Mouse (Mus musculus) lung, embryonic 15.5 days (tissue): ENCODE data around the gene Ppp1r13b. TPM values are rescaled to one million over a fixed set of nuclear protein-coding genes. Genes with fewer than 3 reads are reported as not detected.

ENCODE experiments used
- polyA plus RNA-seq: library from polyadenylated mRNA; unstranded; fragments of >200 nt; fragmentation: Nextera tagmentation; extraction: Ambion mirVana; gene quantifications from 2 replicates; pipeline ENCODE4 v1.2.1, GENCODE M21; 2015

Ppp1r13b gene
- polyA plus RNA-seq, 1 experiment from 2014 or later, result 25.6 TPM

Other genes with a start within 250 kb of the Ppp1r13b start
- 252 and 268 TPM in 2 replicates for gene Ckb, start 235.8 kb downstream of the Ppp1r13b start, polyA plus RNA-seq
- gene Trmt61a, start 230.0 kb downstream of the Ppp1r13b start, polyA plus RNA-seq, result 11.1 and 13.7 TPM in 2 replicates
- gene Bag5, start 194.9 kb downstream of the Ppp1r13b start, polyA plus RNA-seq, result 49.4 and 52.2 TPM in 2 replicates
- 43.7 and 47.9 TPM in 2 replicates for gene Apopt1, start 194.8 kb downstream of the Ppp1r13b start, polyA plus RNA-seq
- gene Klc1, start 149.3 kb downstream of the Ppp1r13b start, polyA plus RNA-seq, result 89.8 and 95.9 TPM in 2 replicates
- gene Xrcc3, start 94.2 kb downstream of the Ppp1r13b start, polyA plus RNA-seq, result 7.9 and 8.7 TPM in 2 replicates
- gene Zfyve21, start 93.9 kb downstream of the Ppp1r13b start, polyA plus RNA-seq, result 108 and 113 TPM in 2 replicates
- gene Atp5mpl, start 58.9 kb upstream of the Ppp1r13b start, polyA plus RNA-seq, result 634 and 662 TPM in 2 replicates
- gene Tdrd9, start 63.4 kb upstream of the Ppp1r13b start, polyA plus RNA-seq, result 0.06 TPM in 1 of 2 replicates, not detected in the other
- gene Rd3l, start 73.2 kb upstream of the Ppp1r13b start, polyA plus RNA-seq, result not detected in 2 replicates
- gene Aspg, start 198.6 kb upstream of the Ppp1r13b start, polyA plus RNA-seq, result 1.7 and 3.4 TPM in 2 replicates
- 3.0 and 3.2 TPM in 2 replicates for gene Kif26a, start 238.1 kb upstream of the Ppp1r13b start, polyA plus RNA-seq